8 mouse cellular contexts compared by ENCODE assay signal in genomic region chr6:83156259-83156684, GRCm38 (mm10). TPM values are rescaled to one million over a fixed set of nuclear protein-coding genes. Genes with fewer than 3 reads are reported as not detected.
DNase-seq lines count a peak whose midpoint lies in the region; ATAC-seq and TF ChIP-seq lines count a peak whose summit lies in the region.

Gene Wdr54, minus strand, starts transcription at chr6:83156397.
Gene 1700003E16Rik, plus strand, starts transcription at chr6:83156404.

- DNase-seq in adrenal gland, postnatal 36 days: peak; percentile 75 to 79
- DNase-seq in embryonic facial prominence, embryonic 14.5 days (ENCODE audit: low spot score): peak; percentile 90
- DNase-seq in heart, postnatal 0 days (ENCODE audit: low spot score): no peak
- DNase-seq in layer of hippocampus, adult 2 months (ENCODE audit: low spot score in 2 of 2): peak; percentile 71 to 72
- no peak for DNase-seq in adipocyte (ENCODE audit: low spot score)

- no peaks in the 10 kb centered on the region for H3K36me3 ChIP-seq in ES-Bruce4 (ENCODE audit: control insufficient read depth, insufficient read depth, low read length, poor library complexity, severe bottlenecking)
- peaks cover 17% of the 10 kb centered on the region for H3K36me3 ChIP-seq in embryonic facial prominence, embryonic 14.5 days (ENCODE audit: control insufficient read depth, insufficient read depth, low read length)
- H3K36me3 ChIP-seq in heart, postnatal 0 days (replicated peaks; ENCODE audit: control insufficient read depth, insufficient read depth, low read length): 0 out of 2 replicates have a peak, but pooled peaks cover 6% of the 10 kb centered on the region
- H3K36me3 ChIP-seq in lung, embryonic 15.5 days: peaks cover 9% of the 10 kb centered on the region; the same call in 1 of the 2 replicates

- peak; percentile 25 for TF ChIP-seq POLR2A in ES-Bruce4 (IDR thresholded peaks at IDR 0.05; ENCODE audit: insufficient read depth, low read length)
- TF ChIP-seq POLR2A in olfactory bulb, adult 2 months (IDR thresholded peaks at IDR 0.05; ENCODE audit: insufficient read depth, low read depth, low read length): no peak; the same call in 1 of the 2 replicates

- peak within 1 kb of the TSS; percentile 25; the same call in 1 of the 2 replicates for H3K9ac ChIP-seq in ES-Bruce4 (ENCODE audit: low read depth, poor library complexity, severe bottlenecking)
- peak within 1 kb of the TSS; percentile 55 for H3K9ac ChIP-seq in embryonic facial prominence, embryonic 14.5 days (ENCODE audit: low read depth, low read length)
- no peak within 1 kb of the TSS for H3K9ac ChIP-seq in heart, postnatal 0 days (replicated peaks; ENCODE audit: low read depth, low read length)
- H3K9ac ChIP-seq in lung, embryonic 15.5 days: peak within 1 kb of the TSS; percentile 39

- H3K27me3 ChIP-seq in ES-Bruce4 (ENCODE audit: control insufficient read depth, insufficient read depth, low read length, poor library complexity, severe bottlenecking): no peaks in the 10 kb centered on the region
- H3K27me3 ChIP-seq in embryonic facial prominence, embryonic 14.5 days (replicated peaks; ENCODE audit: control insufficient read depth, insufficient read depth, low read length): peaks cover 13% of the 10 kb centered on the region
- peaks cover 12% of the 10 kb centered on the region for H3K27me3 ChIP-seq in heart, postnatal 0 days (ENCODE audit: control insufficient read depth, insufficient read depth, low read length)
- peaks cover 14% of the 10 kb centered on the region for H3K27me3 ChIP-seq in lung, embryonic 15.5 days

- H3K4me2 ChIP-seq in embryonic facial prominence, embryonic 14.5 days (ENCODE audit: low read depth, low read length): peak within 1 kb of the TSS; percentile 75
- peak within 1 kb of the TSS; percentile 74 for H3K4me2 ChIP-seq in heart, postnatal 0 days (ENCODE audit: low read depth, low read length)
- peak within 1 kb of the TSS; percentile 79 for H3K4me2 ChIP-seq in lung, embryonic 15.5 days

- H3K4me1 ChIP-seq in ES-Bruce4 (ENCODE audit: control insufficient read depth, insufficient read depth, low read length): no peaks in the 10 kb centered on the region
- no peaks in the 10 kb centered on the region for H3K4me1 ChIP-seq in embryonic facial prominence, embryonic 14.5 days (ENCODE audit: control insufficient read depth, insufficient read depth, low read length)
- H3K4me1 ChIP-seq in heart, postnatal 0 days (ENCODE audit: control insufficient read depth, insufficient read depth): 0 out of 2 replicates have a peak, but pooled peaks cover 4% of the 10 kb centered on the region
- peaks cover 11% of the 10 kb centered on the region for H3K4me1 ChIP-seq in lung, embryonic 15.5 days
- H3K4me1 ChIP-seq in olfactory bulb, adult 2 months (ENCODE audit: control insufficient read depth, insufficient read depth, low read length): peaks cover 9% of the 10 kb centered on the region

- H3K9me3 ChIP-seq in ES-Bruce4 (replicated peaks; ENCODE audit: control insufficient read depth, insufficient read depth, low read length, poor library complexity, severe bottlenecking): no peaks in the 10 kb centered on the region
- H3K9me3 ChIP-seq in embryonic facial prominence, embryonic 14.5 days (ENCODE audit: control insufficient read depth, low read length): no peaks in the 10 kb centered on the region
- no peaks in the 10 kb centered on the region for H3K9me3 ChIP-seq in heart, postnatal 0 days (replicated peaks; ENCODE audit: control insufficient read depth, low read length)
- no peaks in the 10 kb centered on the region for H3K9me3 ChIP-seq in lung, embryonic 15.5 days

- no peak for TF ChIP-seq CTCF in ES-Bruce4 (IDR thresholded peaks at IDR 0.05; ENCODE audit: low read depth, low read length)
- TF ChIP-seq CTCF in heart, postnatal 0 days (IDR thresholded peaks at IDR 0.05; ENCODE audit: low read depth): no peak
- TF ChIP-seq CTCF in layer of hippocampus, adult 2 months (conservative IDR thresholded peaks at IDR 0.05): no peak
- no peak for TF ChIP-seq CTCF in olfactory bulb, adult 2 months (IDR thresholded peaks at IDR 0.05; ENCODE audit: insufficient read depth, low read depth, low read length)

- H3K4me3 ChIP-seq in ES-Bruce4 (ENCODE audit: low read depth, low read length): peak within 1 kb of the TSS; percentile 82
- H3K4me3 ChIP-seq in embryonic facial prominence, embryonic 14.5 days (ENCODE audit: low read depth, low read length): peak within 1 kb of the TSS; percentile 52
- peak within 1 kb of the TSS; percentile 48 for H3K4me3 ChIP-seq in heart, postnatal 0 days (ENCODE audit: low read depth, low read length)
- H3K4me3 ChIP-seq in layer of hippocampus, adult 2 months: peak within 1 kb of the TSS; percentile 78
- H3K4me3 ChIP-seq in lung, embryonic 15.5 days: peak within 1 kb of the TSS; percentile 53
- H3K4me3 ChIP-seq in olfactory bulb, adult 2 months (ENCODE audit: insufficient read depth, low read depth, low read length): peak within 1 kb of the TSS; percentile 50

- no peak within 1 kb of the TSS for H3K27ac ChIP-seq in ES-Bruce4 (ENCODE audit: insufficient read depth, low read length)
- H3K27ac ChIP-seq in embryonic facial prominence, embryonic 14.5 days (replicated peaks; ENCODE audit: low read depth, low read length): no peak within 1 kb of the TSS
- H3K27ac ChIP-seq in heart, postnatal 0 days (ENCODE audit: low read depth): no peak within 1 kb of the TSS
- H3K27ac ChIP-seq in layer of hippocampus, adult 2 months: peak within 1 kb of the TSS; percentile 83
- no peak within 1 kb of the TSS for H3K27ac ChIP-seq in lung, embryonic 15.5 days
- H3K27ac ChIP-seq in olfactory bulb, adult 2 months (ENCODE audit: insufficient read depth, low read depth, low read length): no peak within 1 kb of the TSS

- peak; percentile 92 for ATAC-seq in embryonic facial prominence, embryonic 14.5 days (ENCODE audit: low read depth)
- ATAC-seq in heart, postnatal 0 days (ENCODE audit: insufficient read depth, low read depth): peak; percentile 76
- ATAC-seq in lung, embryonic 15.5 days (ENCODE audit: borderline replicate concordance, extremely low read depth, low FRiP score, low TSS enrichment): peak; percentile 65; the same call in 1 of the 2 replicates

- WGBS in embryonic facial prominence, embryonic 14.5 days: 2% methylated on average over 32 of the region's 32 CpGs
- 3% methylated on average over 32 of the region's 32 CpGs for WGBS in heart, postnatal 0 days
- 1% methylated on average over 32 of the region's 32 CpGs for WGBS in lung, embryonic 15.5 days
- WGBS in olfactory bulb, adult 2 months: under 1% methylated on average over 32 of the region's 32 CpGs

- no peak for TF ChIP-seq EP300 in ES-Bruce4 (IDR thresholded peaks at IDR 0.05; ENCODE audit: insufficient read depth, low read depth, low read length)
- no peak for TF ChIP-seq EP300 in heart, postnatal 0 days (IDR thresholded peaks at IDR 0.05; ENCODE audit: low read depth)

RNA-seq across cellular contexts. Expression of gene Wdr54, which starts in this region (rescaled TPM):
- polyA plus RNA-seq in ES-Bruce4 (2011; ENCODE audit: insufficient read depth, insufficient read length, low read depth, missing spikeins): 7.3 and 7.9 TPM in 2 replicates
- total RNA-seq in adrenal gland, postnatal 36 days (2021): 1 to 10 TPM; 1.8 to 3.1 TPM
- 5.8 and 7.0 TPM in 2 replicates for polyA plus RNA-seq in embryonic facial prominence, embryonic 14.5 days (2014; fragmentation: Nextera tagmentation; extraction: Ambion mirVana)
- 1.4 and 5.5 TPM in 2 replicates for total RNA-seq in heart, postnatal 0 days (2014; rRNA removed; ENCODE audit: low replicate concordance)
- polyA plus RNA-seq in heart, postnatal 0 days (2015; fragmentation: Nextera tagmentation; extraction: Ambion mirVana): 0.96 and 1.1 TPM in 2 replicates
- total RNA-seq in layer of hippocampus, adult 2 months (2021): 10 to 100 TPM; 25.0 to 32.0 TPM
- polyA plus RNA-seq in lung, embryonic 15.5 days (2015; fragmentation: Nextera tagmentation; extraction: Ambion mirVana): 5.0 and 7.6 TPM in 2 replicates
- not detected in 2 replicates for polyA plus RNA-seq in olfactory bulb, adult 2 months (2012; ENCODE audit: insufficient read depth, insufficient read length, low replicate concordance, missing spikeins)

RNA-seq across cellular contexts. Expression of gene 1700003E16Rik, which starts in this region (rescaled TPM):
- not detected in 2 replicates for polyA plus RNA-seq in ES-Bruce4 (2011; ENCODE audit: insufficient read depth, insufficient read length, low read depth, missing spikeins)
- under 1 TPM; 0.43 to 0.66 TPM for total RNA-seq in adrenal gland, postnatal 36 days (2021)
- 3.1 and 6.3 TPM in 2 replicates for polyA plus RNA-seq in embryonic facial prominence, embryonic 14.5 days (2014; fragmentation: Nextera tagmentation; extraction: Ambion mirVana)
- 2.0 TPM in 1 of 2 replicates, not detected in the other for total RNA-seq in heart, postnatal 0 days (2014; rRNA removed; ENCODE audit: low replicate concordance)
- polyA plus RNA-seq in heart, postnatal 0 days (2015; fragmentation: Nextera tagmentation; extraction: Ambion mirVana): 0.20 and 0.45 TPM in 2 replicates
- total RNA-seq in layer of hippocampus, adult 2 months (2021): 10 to 100 TPM; 21.8 to 21.9 TPM
- 6.2 and 8.1 TPM in 2 replicates for polyA plus RNA-seq in lung, embryonic 15.5 days (2015; fragmentation: Nextera tagmentation; extraction: Ambion mirVana)
- not detected in 2 replicates for polyA plus RNA-seq in olfactory bulb, adult 2 months (2012; ENCODE audit: insufficient read depth, insufficient read length, low replicate concordance, missing spikeins)

Comparison
In these comparisons a context has a peak if more than half of its experiments do, and no peak if none do; other contexts are left out.
1. DNase-seq: peak in adrenal gland, postnatal 36 days (2 of 2), embryonic facial prominence, embryonic 14.5 days (single experiment) and layer of hippocampus, adult 2 months (2 of 2); none in heart, postnatal 0 days (single experiment) and adipocyte (single experiment).
2. Peak in every context shown above with its lines, with median percentiles within 50 percentile points of each other: H3K4me3 ChIP-seq, ATAC-seq and H3K4me2 ChIP-seq.